Mouse (Mus musculus): ENCODE measurements at regions not wholly inside any gene's neighbourhood (a gene's known extent, or its start where the extent isn't known, plus 50 kb on each side); places are given as distances from the start of the nearest gene placed in this dataset.

- TF ChIP-seq CTCF (IDR thresholded peaks at IDR 0.05; ENCODE audit: insufficient read depth, low read length) (no peak), POLR2A (IDR thresholded peaks at IDR 0.05; ENCODE audit: borderline replicate concordance, extremely low read depth, low read depth, low read length) (no peak)
Measured at GRCm38 (mm10) chr6:141118287-141118686, 130.8 kb upstream of the Pde3a start.

All from lung, adult 2 months (tissue).